Comparison of ENCODE assay signal across 7 mouse cellular contexts in the genomic region with DNA sequence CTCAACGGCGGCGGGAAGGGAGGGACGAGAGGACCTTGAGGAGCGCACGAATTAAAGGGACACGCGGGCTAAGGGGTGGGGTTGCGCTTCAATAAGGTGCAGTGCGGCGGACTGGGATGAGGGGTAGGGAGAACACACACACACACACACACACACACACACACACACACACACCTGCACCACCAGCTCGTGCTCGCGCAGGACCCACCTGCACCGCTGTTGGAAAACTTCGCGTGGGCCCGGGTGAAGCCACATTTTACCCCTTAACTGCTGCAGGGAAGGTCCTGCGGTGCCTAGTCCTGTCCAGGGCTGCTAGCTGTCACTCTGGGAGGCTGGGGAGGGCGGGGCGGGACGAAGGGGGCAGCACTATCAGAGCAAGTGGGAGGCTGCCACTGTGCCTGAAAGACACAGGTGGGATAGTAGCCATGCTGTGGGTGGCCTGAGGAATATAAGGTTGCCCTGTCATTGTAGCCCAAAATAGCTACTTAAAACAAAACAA. TPM values are rescaled to one million over a fixed set of nuclear protein-coding genes. Genes with fewer than 3 reads are reported as not detected.
DNase-seq lines count a peak whose midpoint lies in the region; ATAC-seq lines count a peak whose summit lies in the region.

TSS of gene Ube2e2 (minus strand) at position 321 of the 499 bp plus-strand sequence.

- ATAC-seq in embryonic facial prominence, embryonic 12.5 days (ENCODE audit: insufficient number of reproducible peaks, insufficient read depth, low FRiP score, low TSS enrichment): peak; percentile 88
- ATAC-seq in limb, embryonic 13.5 days (ENCODE audit: low FRiP score, low read depth): no peak; the same call in none of the 2 replicates

- no peaks in the 10 kb centered on the region for H3K36me3 ChIP-seq in embryonic facial prominence, embryonic 12.5 days
- H3K36me3 ChIP-seq in limb, embryonic 13.5 days: no peaks in the 10 kb centered on the region

- H3K27me3 ChIP-seq in embryonic facial prominence, embryonic 12.5 days: no peaks in the 10 kb centered on the region
- H3K27me3 ChIP-seq in limb, embryonic 13.5 days: no peaks in the 10 kb centered on the region

- intact Hi-C loops in heart, postnatal 25 days (cut with DNase I): loop anchor here (10.0 kb wide), 1 partner anchor 209 kb away; no protein-coding TSS in a partner anchor

- peak; percentile 25 for DNase-seq in retina, embryonic 14.5 days (ENCODE audit: low spot score)
- DNase-seq in retina, postnatal 1 day: no peak
- no peak for DNase-seq in heart, postnatal 25 days (ENCODE audit: low spot score)
- peak; percentile 3 for DNase-seq in retina, postnatal 7 days (ENCODE audit: low read depth, low spot score)
- no peak for DNase-seq in right cerebral cortex, adult 18-20 months

- H3K4me1 ChIP-seq in embryonic facial prominence, embryonic 12.5 days: no peaks in the 10 kb centered on the region
- H3K4me1 ChIP-seq in limb, embryonic 13.5 days: no peaks in the 10 kb centered on the region

- H3K9ac ChIP-seq in embryonic facial prominence, embryonic 12.5 days: peak within 1 kb of the TSS; percentile 84
- H3K9ac ChIP-seq in limb, embryonic 13.5 days: peak within 1 kb of the TSS; percentile 86

- H3K4me2 ChIP-seq in embryonic facial prominence, embryonic 12.5 days (replicated peaks): peak within 1 kb of the TSS; percentile 75
- peak within 1 kb of the TSS; percentile 72 for H3K4me2 ChIP-seq in limb, embryonic 13.5 days (replicated peaks)

- 4% methylated on average over 20 of the region's 22 CpGs for WGBS in embryonic facial prominence, embryonic 12.5 days
- WGBS in limb, embryonic 13.5 days: 2% methylated on average over 11 of the region's 22 CpGs

- H3K9me3 ChIP-seq in embryonic facial prominence, embryonic 12.5 days: no peaks in the 10 kb centered on the region
- no peaks in the 10 kb centered on the region for H3K9me3 ChIP-seq in limb, embryonic 13.5 days

- H3K4me3 ChIP-seq in embryonic facial prominence, embryonic 12.5 days: peak within 1 kb of the TSS; percentile 69
- H3K4me3 ChIP-seq in limb, embryonic 13.5 days: peak within 1 kb of the TSS; percentile 67

- H3K27ac ChIP-seq in embryonic facial prominence, embryonic 12.5 days: peak within 1 kb of the TSS; percentile 50; the same call in 1 of the 2 replicates
- peak within 1 kb of the TSS; percentile 22; the same call in 1 of the 2 replicates for H3K27ac ChIP-seq in limb, embryonic 13.5 days

RNA-seq across cellular contexts. Expression of gene Ube2e2, which starts in this region (rescaled TPM):
- polyA plus RNA-seq in embryonic facial prominence, embryonic 12.5 days (2016; fragmentation: Nextera tagmentation; extraction: Ambion mirVana): 72.8 and 73.2 TPM in 2 replicates
- 10 to 100 TPM; 14.3 to 15.3 TPM for total RNA-seq in heart, postnatal 25 days (2021)
- polyA plus RNA-seq in limb, embryonic 13.5 days (2015; fragmentation: Nextera tagmentation; extraction: Ambion mirVana): 75.6 and 85.4 TPM in 2 replicates

Comparison
In these comparisons a context has a peak if more than half of its experiments do, and no peak if none do; other contexts are left out.
1. DNase-seq: peak in retina, embryonic 14.5 days (single experiment) and retina, postnatal 7 days (single experiment); none in retina, postnatal 1 day (single experiment), heart, postnatal 25 days (single experiment) and right cerebral cortex, adult 18-20 months (single experiment).